Mouse (Mus musculus) cerebellum, postnatal 10 days (tissue): ENCODE results near the gene Cbx5.

Experiments used
- DNase-seq, 2 experiments: peaks; one replicate each; pipeline ENCODE4 v3.0.0; 2021; ENCODE audit warnings: mixed read lengths in 2 of 2

Gene Cbx5

DNA sequence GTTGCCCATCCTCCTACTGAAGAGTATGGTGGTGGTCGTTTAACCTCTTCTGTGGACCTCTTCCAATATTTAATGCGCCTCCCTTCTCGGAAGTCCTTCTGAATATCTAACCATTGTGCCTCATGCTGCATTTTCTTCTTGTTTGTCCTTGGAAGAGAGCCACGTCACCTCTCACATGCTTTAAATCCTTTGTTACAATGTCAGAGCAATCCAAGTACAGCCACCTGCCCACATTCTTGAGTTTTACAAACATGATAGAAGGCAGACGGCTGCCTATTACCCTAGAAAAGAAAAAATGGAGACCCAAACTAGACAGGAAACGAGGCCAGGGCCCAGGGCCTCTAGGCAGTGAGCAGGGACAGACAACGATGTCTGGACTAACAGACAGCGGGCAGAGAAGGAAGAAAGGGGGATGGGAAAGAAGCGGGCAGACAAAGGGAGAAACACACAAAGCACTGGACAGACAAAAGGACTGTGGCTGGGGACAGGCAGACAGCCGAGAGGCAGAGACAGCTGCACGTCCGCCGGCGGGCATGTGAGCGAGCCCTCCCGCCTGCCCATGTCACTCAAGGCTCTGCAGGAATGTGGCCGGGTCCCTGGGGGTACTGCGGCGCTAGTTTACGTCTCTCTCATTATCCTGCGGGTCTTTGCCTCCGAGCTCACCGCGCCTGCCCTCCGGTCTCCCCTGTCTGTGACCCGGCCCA is 69.9 kb downstream of the Cbx5 start:
- DNase-seq, result no peak

GRCm38 (mm10) chr15:103168801-103169611 is 70.6 kb downstream of the Cbx5 start:
- no peak for DNase-seq

DNA sequence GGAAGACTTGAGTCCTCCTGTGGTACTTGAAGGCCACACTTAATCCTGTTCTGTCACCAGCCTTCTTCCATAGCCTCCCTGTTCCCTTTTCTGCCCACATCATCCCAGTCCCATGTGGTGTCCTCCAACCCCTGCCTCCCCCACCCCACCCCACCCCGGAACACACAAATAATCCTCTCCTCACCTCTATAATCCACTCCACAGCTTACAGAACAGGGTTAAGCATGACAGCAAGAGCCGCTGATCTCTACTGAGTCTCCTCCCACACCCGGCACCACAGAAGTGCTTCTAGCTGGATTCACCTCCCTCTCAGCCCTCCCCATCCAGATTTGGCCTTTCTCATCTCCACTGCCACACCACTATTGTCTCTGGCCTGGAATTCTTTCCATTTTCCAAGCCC is 71.8 kb downstream of the Cbx5 start:
- DNase-seq, result no peak

GRCm38 (mm10) chr15:103167042-103167615 is 72.5 kb downstream of the Cbx5 start, which contains the start of gene Smug1:
Gene Smug1 (minus strand): TSS chr15:103167092.
- DNase-seq, result no peak

DNA sequence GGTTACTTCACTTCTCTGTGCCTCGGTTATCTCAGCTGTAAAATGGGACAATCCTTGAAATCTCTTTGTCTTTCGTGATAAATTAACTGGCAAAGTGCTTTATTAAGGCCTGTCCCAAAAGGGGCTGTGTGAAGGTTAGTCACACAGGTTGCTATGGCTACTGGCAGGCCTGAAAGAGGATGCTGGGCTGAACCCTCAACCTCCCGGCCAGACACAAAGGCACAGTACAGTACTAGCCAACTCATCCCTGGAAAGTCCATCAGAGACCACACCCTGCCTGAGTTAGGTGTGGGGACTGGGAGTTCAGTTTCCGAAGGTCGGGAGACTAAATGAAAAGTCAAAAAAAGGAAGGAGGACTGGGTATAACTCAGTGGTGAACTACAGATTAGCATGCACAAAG is 73.7 kb downstream of the Cbx5 start:
- DNase-seq, result no peak

GRCm38 (mm10) chr15:103165379-103165778 is 74.2 kb downstream of the Cbx5 start:
- DNase-seq, result peak; percentile 94 to 96

DNA sequence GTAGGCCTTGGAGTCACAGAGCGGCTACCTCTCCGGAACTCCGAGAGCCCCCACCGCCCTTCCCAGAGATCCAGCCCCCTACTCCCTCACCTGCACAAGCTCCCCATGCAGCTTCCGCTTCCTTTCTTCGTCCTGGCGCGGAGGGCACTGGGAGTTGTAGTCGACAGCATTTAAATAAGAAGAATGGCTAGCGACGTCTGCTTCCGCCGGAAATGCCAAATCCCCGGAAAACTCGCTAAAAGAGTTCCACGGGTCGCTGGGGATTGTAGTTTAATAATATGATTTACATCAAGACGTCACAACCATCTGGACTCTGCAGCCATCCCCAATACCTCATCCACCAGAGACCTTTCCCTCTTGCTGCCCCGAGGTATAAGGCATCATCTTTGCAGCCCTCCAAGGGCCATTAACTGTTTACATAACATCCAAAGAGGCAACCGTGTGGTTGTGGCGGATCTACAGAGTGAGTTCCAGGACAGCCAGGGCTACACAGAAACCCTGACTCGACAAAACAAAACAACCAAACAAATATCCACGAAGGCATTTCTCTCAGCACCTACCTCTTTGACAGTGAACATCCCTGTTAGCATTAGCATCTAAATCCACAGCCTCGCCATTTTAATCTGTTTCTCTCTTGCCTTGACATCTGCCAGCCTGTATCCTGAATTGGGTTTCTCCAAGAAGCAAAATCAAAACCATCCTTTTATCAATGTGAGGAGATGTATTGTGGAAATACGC is 76.3 kb downstream of the Cbx5 start:
- peak; percentile 94 to 96 for DNase-seq

DNA sequence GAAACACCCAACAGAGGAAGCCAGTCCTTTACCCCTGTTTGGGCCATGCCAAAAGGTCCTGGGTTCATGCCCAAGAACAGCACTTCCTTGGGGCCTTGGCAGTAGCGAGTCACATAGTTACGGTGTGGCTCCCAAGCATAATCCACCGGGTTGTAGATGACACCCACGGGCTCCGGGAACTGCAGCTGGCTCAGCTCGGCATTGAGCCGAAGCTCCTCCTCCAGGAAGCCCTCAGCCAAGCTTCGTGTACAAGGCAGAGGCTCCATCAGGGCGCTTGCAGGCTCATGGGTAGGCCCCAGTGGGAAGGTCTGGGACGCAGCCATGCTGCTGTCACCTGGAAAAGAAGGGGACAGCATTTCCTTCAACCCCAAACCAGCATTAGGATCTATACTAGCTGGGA is 82.0 kb downstream of the Cbx5 start:
- no peak for DNase-seq

DNA sequence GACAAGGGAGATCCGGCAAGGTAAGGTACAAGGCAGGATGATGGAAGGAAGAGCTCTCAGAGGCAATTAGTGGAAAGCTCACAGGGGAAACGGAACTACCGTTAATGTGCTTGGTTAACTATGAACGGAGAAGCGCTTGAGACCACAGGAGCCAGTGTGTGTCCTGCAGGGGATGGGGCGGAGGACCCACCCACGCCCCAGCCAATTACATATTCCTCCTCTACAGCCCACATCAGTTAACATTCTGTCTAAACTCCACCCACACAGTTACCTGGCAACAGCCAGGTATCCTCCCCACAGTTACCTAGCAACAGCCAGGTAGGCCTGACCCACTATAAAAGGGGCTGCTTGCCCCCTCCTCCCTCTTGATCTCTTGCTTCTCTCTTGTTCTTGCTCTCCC is 82.7 kb downstream of the Cbx5 start:
- no peak for DNase-seq

- peak; percentile 36 to 38 for DNase-seq
These were observed 84.0 kb downstream of the Cbx5 start for GRCm38 (mm10) chr15:103155366-103156321.

DNA sequence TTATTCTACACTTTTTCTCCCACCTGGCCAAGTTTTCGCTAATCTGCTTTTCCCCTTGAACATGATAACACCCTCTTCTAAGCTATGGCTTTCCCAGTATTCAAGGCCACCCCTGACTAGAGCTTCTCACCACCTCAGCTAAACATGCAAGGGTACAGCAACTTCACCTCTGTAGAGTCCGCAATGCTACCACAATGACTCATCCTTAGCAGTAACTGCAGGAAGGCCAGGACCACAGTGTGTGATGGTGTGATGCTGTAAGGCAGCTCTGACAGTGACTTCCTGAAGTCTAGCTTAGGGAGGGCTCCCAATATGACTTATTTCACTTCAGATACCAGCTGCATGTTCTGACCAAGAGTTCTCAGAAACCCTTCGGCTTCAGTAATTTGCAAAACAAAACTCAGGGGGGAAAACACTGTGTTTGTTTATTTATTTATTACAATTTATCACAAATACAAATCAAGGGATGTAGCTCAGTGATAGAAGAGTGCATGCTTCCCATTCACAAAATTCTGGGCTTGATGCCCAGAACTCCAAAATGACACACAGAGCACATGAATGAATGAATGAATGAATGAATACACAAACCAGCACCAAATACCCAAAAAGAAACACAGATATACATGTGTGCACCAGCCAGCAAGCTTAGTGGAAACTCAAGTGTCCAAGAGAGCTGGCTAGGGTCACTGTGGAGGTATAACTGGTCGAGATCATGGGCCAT is 86.6 kb downstream of the Cbx5 start:
- no peak for DNase-seq

- DNase-seq, result no peak
These were observed 87.2 kb downstream of the Cbx5 start for GRCm38 (mm10) chr15:103152371-103152770.

DNA sequence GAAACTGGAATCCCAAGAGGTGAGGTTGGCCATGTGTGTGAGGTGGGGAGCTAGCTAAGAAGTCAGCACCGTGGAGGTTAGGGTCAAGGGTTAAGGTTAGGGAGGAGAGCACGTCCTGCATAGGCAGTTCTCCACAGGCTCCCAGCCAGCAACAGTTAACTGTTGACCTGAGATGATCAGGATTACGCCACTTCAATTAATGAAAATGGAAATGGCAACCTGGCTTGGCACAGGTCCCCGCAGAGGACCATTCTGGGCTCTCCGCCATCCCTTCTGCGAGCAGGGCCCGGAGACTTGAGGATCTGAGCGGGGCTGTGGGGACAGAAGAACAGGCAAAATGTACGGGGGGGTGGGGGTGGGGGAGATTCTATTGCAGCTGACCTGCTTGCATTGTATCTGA is 91.8 kb downstream of the Cbx5 start:
- DNase-seq, result peak; percentile 88 to 89

DNA sequence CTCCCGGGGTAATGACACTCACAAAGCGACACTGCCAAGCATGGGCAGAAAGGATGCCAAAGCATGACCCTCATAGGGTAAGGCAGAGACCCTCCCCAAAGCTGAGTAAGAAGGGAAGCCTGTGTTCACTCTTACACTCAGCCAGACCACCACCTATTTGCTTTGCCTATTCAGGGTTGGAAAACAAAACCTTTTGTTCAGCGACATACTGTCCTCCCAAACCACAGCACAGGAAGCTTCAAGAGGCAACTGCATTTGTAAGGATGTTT is 92.3 kb downstream of the Cbx5 start:
- DNase-seq, result no peak

DNA sequence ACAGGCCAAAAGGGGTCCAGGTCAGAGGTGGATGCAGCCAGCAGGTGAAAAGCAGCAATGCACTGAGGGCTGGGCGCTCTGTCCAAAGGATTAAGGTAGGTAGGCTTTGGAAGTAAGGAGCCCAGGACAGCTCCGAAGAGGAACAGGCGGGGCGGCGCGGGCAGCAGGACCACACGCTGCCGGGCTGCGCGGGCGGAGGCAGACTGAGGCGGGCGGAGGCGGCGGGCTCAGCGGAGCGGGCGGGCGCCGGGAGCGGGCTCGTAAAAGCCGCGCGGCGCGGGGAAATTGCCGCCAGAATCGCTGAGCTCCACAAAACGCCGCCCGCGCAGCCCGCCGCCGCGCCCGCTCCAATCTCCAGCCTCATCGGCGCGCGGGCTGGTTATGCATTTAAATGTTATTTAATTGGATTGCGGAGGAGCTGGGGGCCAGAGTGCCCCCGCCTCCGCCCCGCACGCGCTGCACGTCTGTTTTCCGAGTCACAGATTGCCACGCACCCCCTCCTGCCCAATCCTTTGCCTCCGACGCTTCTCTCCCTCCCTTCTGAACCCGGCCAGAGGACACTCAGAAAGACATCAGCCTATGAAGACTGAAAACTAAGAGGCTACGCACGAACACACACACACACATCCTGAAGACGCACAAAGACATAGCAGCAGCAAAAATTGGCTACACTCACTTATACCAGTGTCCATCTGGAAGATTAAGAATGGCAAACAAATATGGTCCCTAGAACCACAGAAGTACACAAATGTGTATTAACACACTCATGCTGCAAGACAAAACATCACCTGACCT is 92.8 kb downstream of the Cbx5 start:
- DNase-seq, result peak; percentile 66 to 67

DNA sequence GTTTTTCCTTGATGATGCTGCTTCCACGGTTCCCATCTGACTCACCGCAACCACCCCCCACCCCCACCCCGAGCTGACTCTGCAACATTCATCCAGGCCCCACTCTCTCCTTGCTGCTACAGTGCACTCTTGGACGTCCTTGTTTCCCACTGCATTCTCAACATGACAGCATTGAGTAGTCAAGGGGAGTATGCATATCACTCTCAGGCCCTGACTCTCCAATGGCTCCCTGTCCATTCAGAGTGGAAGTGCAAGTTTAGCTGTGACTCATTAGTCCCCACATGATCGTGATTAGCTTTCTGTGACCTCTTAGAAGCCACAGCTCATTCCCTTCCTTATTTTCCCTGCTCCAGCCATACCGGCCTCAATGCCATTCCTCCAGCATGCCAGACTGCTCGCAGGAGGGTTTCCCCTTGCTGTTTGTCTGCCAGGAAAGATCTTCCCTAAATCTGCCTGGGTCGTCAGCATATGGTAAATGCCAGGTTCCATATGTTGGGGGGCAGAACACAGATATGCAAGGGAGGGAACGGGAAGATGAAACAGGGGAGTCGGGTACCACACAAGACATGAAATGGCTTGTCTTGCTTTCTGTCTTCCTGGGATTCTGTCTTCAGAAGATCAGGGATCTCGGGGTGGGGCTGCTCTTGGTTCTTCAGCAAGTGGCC is 93.8 kb downstream of the Cbx5 start:
- DNase-seq, result peak in 1 of 2 experiments; percentile 36

DNA sequence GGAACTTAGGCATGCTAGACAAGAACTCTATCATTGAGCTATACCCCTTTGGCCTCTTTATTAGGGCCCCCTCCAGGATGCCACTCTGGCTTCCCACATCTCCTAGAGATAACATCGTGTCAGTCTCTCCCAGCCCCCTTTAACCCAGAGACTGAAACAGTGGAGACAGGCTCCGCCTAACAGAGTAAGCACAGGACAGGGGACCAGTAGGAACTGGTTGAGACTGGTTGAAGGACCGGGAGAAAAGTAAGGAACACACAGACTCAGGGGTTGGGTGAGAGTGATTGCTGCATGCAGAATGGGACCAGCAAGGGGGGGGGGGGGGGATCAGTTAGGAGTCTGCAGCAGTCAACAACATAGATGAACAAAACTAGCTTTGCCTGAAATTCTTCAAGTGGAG is 95.4 kb downstream of the Cbx5 start:
- no peak for DNase-seq
